Mouse (Mus musculus) heart, adult 2 months (tissue): ENCODE data around the gene Smg9. TPM values are rescaled to one million over a fixed set of nuclear protein-coding genes. Genes with fewer than 3 reads are reported as not detected.

Experiments
- DNase-seq, 2 experiments: peaks; one replicate each; pipeline ENCODE4 v3.0.0; 2021
- H3K27ac ChIP-seq: fragments of 200-600 bp; 2 replicates; pipeline ENCODE4 v1.8.1; 2022
- H3K27me3 ChIP-seq: fragments of 200-500 bp; 2 replicates; pipeline ENCODE4 v1.6.1; 2012; ENCODE audit warnings: mild to moderate bottlenecking, low read length, inconsistent platforms, mixed read lengths; ENCODE audit not compliant: control insufficient read depth, insufficient read depth
- H3K36me3 ChIP-seq: fragments of 200-500 bp; 2 replicates; pipeline ENCODE4 v1.6.1; 2012; ENCODE audit warnings: low read length, inconsistent platforms; ENCODE audit not compliant: control insufficient read depth, insufficient read depth
- H3K4me1 ChIP-seq: fragments of 200-500 bp; 2 replicates; pipeline ENCODE4 v1.6.1; 2011; ENCODE audit warnings: low read length; ENCODE audit not compliant: control insufficient read depth, insufficient read depth
- H3K4me3 ChIP-seq: fragments of 200-600 bp; 2 replicates; pipeline ENCODE4 v1.8.1; 2022
- H3K79me2 ChIP-seq: fragments of 200-500 bp; replicated peaks from 2 replicates; pipeline ENCODE4 v1.6.1; 2012; ENCODE audit warnings: mild to moderate bottlenecking, inconsistent platforms, low read length, moderate library complexity, mixed read lengths; ENCODE audit not compliant: control insufficient read depth, insufficient read depth
- H3K9ac ChIP-seq: fragments of 200-500 bp; 2 replicates; pipeline ENCODE4 v1.6.1; 2012; ENCODE audit warnings: low read depth, mild to moderate bottlenecking, control low read depth, inconsistent platforms, low read length, mixed read lengths
- CTCF ChIP-seq: fragments of 200-600 bp; IDR thresholded peaks from 2 replicates; pipeline ENCODE4 v1.8.1; 2022; ENCODE audit warnings: antibody characterized with exemption, mild to moderate bottlenecking, moderate library complexity
- EP300 ChIP-seq: fragments of 200-500 bp; IDR thresholded peaks from 2 replicates; pipeline ENCODE4 v1.6.1; 2011; ENCODE audit warnings: low read depth, low read length, control low read depth; ENCODE audit not compliant: insufficient read depth
- POLR2A ChIP-seq: fragments of 200-500 bp; IDR thresholded peaks from 2 replicates; pipeline ENCODE4 v1.6.1; 2011; ENCODE audit warnings: mild to moderate bottlenecking, low read depth, low read length, control low read depth; ENCODE audit not compliant: insufficient read depth
- WGBS: fragments of 180-500 bp; shearing (Covaris S2); methylation state at CpG from one replicate; pipeline ENCODE4 v1.1.7; 2018; 5-methylcytosine and 5-hydroxymethylcytosine counted together
- intact Hi-C: fragments of 180-260 bp; cut with DNase I; formaldehyde crosslinking; loops from one replicate; pipeline ENCODE4 v1.15.1; 2025
- polyA plus RNA-seq: library from polyadenylated mRNA; depleted of rRNA; stranded (reverse); fragments of >200 nt; gene quantifications from 2 replicates; pipeline ENCODE4 v1.2.3, GENCODE M21; 2012
- total RNA-seq, 2 experiments: library from RNA; stranded (reverse); gene quantifications; 2 replicates each; pipeline ENCODE4 v1.2.3; 2021

Gene Smg9
- total and polyA plus RNA-seq, 3 experiments, result 5.9 to 19.2 (median 6.6) TPM

- H3K27me3 ChIP-seq, result no peaks in the 10 kb centered on the region
- no peaks in the 10 kb centered on the region for H3K36me3 ChIP-seq
These were observed 8.8 kb downstream of the Smg9 start for GRCm38 (mm10) chr7:24408186-24408585.

GRCm38 (mm10) chr7:24410123-24410522 lies 10.7 kb downstream of the Smg9 start:
- intact Hi-C loops, result no loop called here
- H3K27me3 ChIP-seq, result no peaks in the 10 kb centered on the region
- no peaks in the 10 kb centered on the region for H3K79me2 ChIP-seq
- no peak overlapping the region for H3K9ac ChIP-seq
- DNase-seq, result no peak
- H3K27ac ChIP-seq, result no peak overlapping the region
- TF ChIP-seq CTCF, result no peak
- TF ChIP-seq POLR2A, result no peak
- no peak for TF ChIP-seq EP300
- no peak overlapping the region for H3K4me3 ChIP-seq
- 94% methylated on average over 6 of the region's 6 CpGs for WGBS
- peaks cover 1% of the 10 kb centered on the region for H3K4me1 ChIP-seq
- H3K36me3 ChIP-seq, result no peaks in the 10 kb centered on the region

More at GRCm38 (mm10) chr7:24408186-24408585, 8.8 kb downstream of the Smg9 start:
- no peak overlapping the region for H3K27ac ChIP-seq
- 83% methylated on average over 9 of the region's 9 CpGs for WGBS
- no peak for TF ChIP-seq EP300
- TF ChIP-seq POLR2A, result no peak
- TF ChIP-seq CTCF, result no peak
- intact Hi-C loops, result no loop called here
- H3K79me2 ChIP-seq, result no peaks in the 10 kb centered on the region
- DNase-seq, result no peak
- peaks cover 1% of the 10 kb centered on the region for H3K4me1 ChIP-seq
- no peak overlapping the region for H3K9ac ChIP-seq
- H3K4me3 ChIP-seq, result no peak overlapping the region

DNA sequence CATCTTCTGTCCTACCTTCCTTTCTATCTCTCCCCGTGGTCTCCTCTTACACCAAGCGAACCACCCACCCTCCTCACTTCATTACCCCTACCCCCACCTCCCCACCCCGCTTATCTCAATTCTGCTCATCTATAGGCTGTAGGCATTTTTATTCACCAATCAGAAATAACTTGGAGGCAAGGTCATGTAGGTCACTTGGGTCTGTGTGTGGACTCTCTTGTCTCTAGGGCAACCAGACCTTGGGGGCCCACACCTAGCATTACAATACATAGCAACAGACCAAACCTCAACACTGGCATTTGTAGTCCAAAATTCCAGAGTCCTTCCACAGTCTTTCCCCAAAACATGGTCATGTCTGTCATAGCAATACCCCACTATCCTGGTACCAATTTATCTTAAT lies 11.4 kb downstream of the Smg9 start:
- TF ChIP-seq EP300 (no peak), POLR2A (no peak)
- Histone ChIP-seq H3K79me2 (no peaks in the 10 kb centered on the region), H3K4me3 (no peak overlapping the region), H3K27me3 (no peaks in the 10 kb centered on the region), H3K27ac (no peak overlapping the region), H3K9ac (no peak overlapping the region), H3K4me1 (peaks cover 1% of the 10 kb centered on the region), H3K36me3 (no peaks in the 10 kb centered on the region)
- WGBS, result 89% methylated on average over 3 of the region's 3 CpGs
- no peak for DNase-seq
- intact Hi-C loops, result no loop called here

- TF ChIP-seq CTCF (no peak), EP300 (no peak), POLR2A (no peak)
- 64% methylated on average over 3 of the region's 3 CpGs for WGBS
- H3K79me2 ChIP-seq, result no peaks in the 10 kb centered on the region
These were observed 14.2 kb downstream of the Smg9 start for GRCm38 (mm10) chr7:24413630-24414029.

GRCm38 (mm10) chr7:24415261-24415660 lies 15.8 kb downstream of the Smg9 start:
- 63% methylated on average over 7 of the region's 7 CpGs for WGBS
- intact Hi-C loops, result no loop called here
- H3K9ac ChIP-seq, result no peak overlapping the region

More at GRCm38 (mm10) chr7:24413630-24414029, 14.2 kb downstream of the Smg9 start:
- Histone ChIP-seq H3K36me3 (no peaks in the 10 kb centered on the region), H3K9ac (no peak overlapping the region), H3K27ac (no peak overlapping the region), H3K27me3 (no peaks in the 10 kb centered on the region), H3K4me3 (no peak overlapping the region), H3K4me1 (no peaks in the 10 kb centered on the region)
- DNase-seq, result no peak
- intact Hi-C loops, result no loop called here

GRCm38 (mm10) chr7:24419579-24419978 lies 20.2 kb downstream of the Smg9 start:
- intact Hi-C loops, result no loop called here
- Histone ChIP-seq H3K27ac (no peak overlapping the region), H3K36me3 (no peaks in the 10 kb centered on the region), H3K9ac (no peak overlapping the region), H3K27me3 (no peaks in the 10 kb centered on the region), H3K4me3 (no peak overlapping the region), H3K4me1 (no peaks in the 10 kb centered on the region; the same call in 1 of the 2 replicates), H3K79me2 (no peaks in the 10 kb centered on the region)
- 82% methylated on average over 8 of the region's 8 CpGs for WGBS
- no peak for DNase-seq
- TF ChIP-seq POLR2A (no peak), EP300 (no peak), CTCF (no peak)

More at GRCm38 (mm10) chr7:24415261-24415660, 15.8 kb downstream of the Smg9 start:
- no peaks in the 10 kb centered on the region for H3K36me3 ChIP-seq
- TF ChIP-seq POLR2A (no peak), EP300 (peak; percentile 52; the same call in 1 of the 2 replicates)
- no peaks in the 10 kb centered on the region for H3K79me2 ChIP-seq
- no peaks in the 10 kb centered on the region for H3K4me1 ChIP-seq
- no peak overlapping the region for H3K27ac ChIP-seq
- no peaks in the 10 kb centered on the region for H3K27me3 ChIP-seq
- H3K4me3 ChIP-seq, result no peak overlapping the region
- peak in 1 of 2 experiments; percentile 26 for DNase-seq
